Mouse (Mus musculus) testis, adult 2 months (tissue): Measurements from ENCODE around the gene Pard3. TPM values are rescaled to one million over a fixed set of nuclear protein-coding genes. Genes with fewer than 3 reads are reported as not detected.

ENCODE experiments used
- H3K27ac ChIP-seq: fragments of 200-500 bp; 2 replicates; pipeline ENCODE4 v1.5.1; 2012; ENCODE audit warnings: low read depth, low read length; ENCODE audit not compliant: control insufficient read depth, insufficient read depth
- H3K27me3 ChIP-seq: fragments of 200-500 bp; 2 replicates; pipeline ENCODE4 v1.6.1; 2012; ENCODE audit warnings: mild to moderate bottlenecking, low read length, moderate library complexity; ENCODE audit not compliant: control insufficient read depth, insufficient read depth
- H3K36me3 ChIP-seq: fragments of 200-500 bp; 2 replicates; pipeline ENCODE4 v1.6.1; 2012; ENCODE audit warnings: mild to moderate bottlenecking, low read length; ENCODE audit not compliant: control insufficient read depth, insufficient read depth
- H3K4me1 ChIP-seq: fragments of 200-500 bp; 2 replicates; pipeline ENCODE4 v1.6.1; 2012; ENCODE audit warnings: low read length; ENCODE audit not compliant: control insufficient read depth, insufficient read depth
- H3K4me3 ChIP-seq: fragments of 200-500 bp; 2 replicates; pipeline ENCODE4 v1.5.1; 2012; ENCODE audit warnings: low read depth, mild to moderate bottlenecking, low read length, moderate library complexity, mixed read lengths; ENCODE audit not compliant: control insufficient read depth
- CTCF ChIP-seq: fragments of 200-500 bp; IDR thresholded peaks from 2 replicates; pipeline ENCODE4 v1.5.1; 2012; ENCODE audit warnings: low read depth, mild to moderate bottlenecking, inconsistent platforms, low read length, moderate library complexity; ENCODE audit not compliant: control insufficient read depth, insufficient read depth, insufficient replicate concordance
- POLR2A ChIP-seq: fragments of 200-500 bp; IDR thresholded peaks from 2 replicates; pipeline ENCODE4 v1.6.1; 2012; ENCODE audit warnings: low read depth, mild to moderate bottlenecking, inconsistent platforms, low read length, moderate library complexity; ENCODE audit not compliant: control insufficient read depth
- polyA plus RNA-seq: library from polyadenylated mRNA; depleted of rRNA; stranded (reverse); fragments of >200 nt; gene quantifications from 2 replicates; pipeline ENCODE4 v1.2.3, GENCODE M21; 2012

The Pard3 gene
- polyA plus RNA-seq, 1 experiment = 4.1 TPM

DNA sequence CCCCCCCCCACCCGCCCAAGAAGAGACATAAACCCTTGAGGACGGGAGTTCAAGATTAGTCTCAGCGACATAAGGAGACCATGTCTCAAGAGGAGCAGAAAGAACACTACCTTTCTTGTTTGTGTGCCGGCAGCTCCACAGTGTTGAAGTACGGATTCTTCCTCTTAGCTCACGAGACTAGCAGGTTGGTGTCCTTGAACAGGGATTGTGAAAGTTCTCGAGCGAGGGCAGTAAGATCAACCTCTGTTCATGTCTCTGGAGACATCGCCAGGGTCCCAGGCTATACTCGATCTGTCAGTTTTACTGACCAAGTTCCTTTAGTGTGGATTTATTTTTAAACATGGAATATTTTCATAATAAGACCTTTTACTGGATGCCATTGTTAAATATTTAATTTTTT, 224.1 kb downstream of the Pard3 start:
- no peaks in the 10 kb centered on the region for H3K4me1 ChIP-seq
- TF ChIP-seq CTCF = no peak
- no peak for TF ChIP-seq POLR2A

DNA sequence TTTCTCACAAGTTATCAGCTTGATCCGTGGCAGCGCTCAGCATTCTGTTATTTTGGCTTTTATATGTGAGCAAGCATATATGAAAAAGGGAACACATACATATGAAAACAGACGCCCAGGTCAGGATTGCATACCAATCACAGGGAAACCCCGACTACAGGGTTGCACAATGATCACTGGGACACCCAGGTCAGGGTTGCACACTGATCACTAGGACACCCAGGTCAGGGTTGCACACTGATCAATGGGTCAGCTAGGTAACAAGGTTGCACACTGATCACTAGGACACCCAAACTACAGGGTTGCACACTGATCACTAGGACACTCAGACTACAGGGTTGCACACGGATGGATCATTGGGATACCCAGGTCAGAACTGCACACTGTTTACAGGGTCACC, 228.6 kb downstream of the Pard3 start:
- Histone ChIP-seq H3K27ac (no peak overlapping the region), H3K4me3 (no peak overlapping the region), H3K36me3 (no peaks in the 10 kb centered on the region), H3K4me1 (no peaks in the 10 kb centered on the region), H3K27me3 (no peaks in the 10 kb centered on the region)
- TF ChIP-seq CTCF (no peak), POLR2A (no peak)

More for the DNA sequence above, 224.1 kb downstream of the Pard3 start:
- H3K4me3 ChIP-seq = no peak overlapping the region
- no peaks in the 10 kb centered on the region for H3K36me3 ChIP-seq
- H3K27ac ChIP-seq = no peak overlapping the region
- no peaks in the 10 kb centered on the region for H3K27me3 ChIP-seq

DNA sequence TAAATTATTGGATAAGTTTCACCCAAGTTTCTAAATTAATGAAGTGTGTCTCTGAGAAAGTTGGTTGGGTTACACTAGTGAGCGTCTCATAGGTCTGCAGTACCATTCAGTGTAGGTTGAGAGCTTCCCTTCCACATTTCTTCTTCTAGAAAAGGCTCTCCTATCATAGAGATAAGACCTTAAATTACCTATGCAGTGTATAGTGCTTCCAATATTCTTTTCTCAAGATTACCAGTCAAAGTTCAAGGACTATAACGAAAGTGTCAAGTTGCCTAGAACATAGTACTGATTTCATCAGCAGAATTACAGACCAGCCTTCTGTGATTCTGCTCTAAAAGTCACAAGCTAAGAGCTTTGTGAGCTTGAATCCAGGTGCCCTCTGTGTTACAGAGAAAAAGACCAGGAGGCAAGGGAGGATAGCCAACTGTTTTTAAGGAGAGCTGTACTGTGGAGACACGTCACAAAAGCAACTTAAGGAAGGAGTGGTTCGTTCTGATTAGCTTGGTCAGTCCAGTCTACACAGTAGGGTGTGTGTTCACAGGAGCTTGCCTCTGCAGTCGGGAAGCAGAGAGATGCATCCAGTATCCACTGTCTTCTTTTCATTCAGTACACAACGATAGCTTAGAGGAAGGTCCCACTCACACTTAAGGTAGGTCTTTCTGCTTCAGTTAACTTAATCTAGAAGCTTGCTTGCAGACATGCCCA, 229.5 kb downstream of the Pard3 start:
- Histone ChIP-seq H3K4me1 (no peaks in the 10 kb centered on the region), H3K27ac (no peak overlapping the region), H3K4me3 (no peak overlapping the region), H3K27me3 (no peaks in the 10 kb centered on the region), H3K36me3 (no peaks in the 10 kb centered on the region)
- TF ChIP-seq CTCF = no peak
- no peak for TF ChIP-seq POLR2A

DNA sequence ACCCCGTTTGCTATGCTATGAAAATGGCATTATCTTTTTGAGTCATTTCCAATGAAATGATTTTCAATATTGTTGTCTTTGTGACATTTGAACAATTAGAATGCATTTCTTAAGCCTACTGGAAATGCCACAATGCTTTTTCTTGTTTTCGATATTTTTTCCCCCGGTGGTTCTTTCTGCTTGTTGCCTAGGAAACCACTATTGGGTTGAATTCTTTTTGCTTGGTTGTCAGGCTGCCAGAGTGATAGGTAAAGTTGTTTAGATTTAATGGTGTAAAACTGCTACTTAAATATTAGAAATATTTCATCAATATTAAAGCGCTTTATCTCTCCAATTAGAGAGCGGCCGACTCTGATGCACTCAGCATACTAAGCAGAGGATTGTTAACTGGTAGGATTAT, 230.4 kb downstream of the Pard3 start:
- H3K4me1 ChIP-seq = no peaks in the 10 kb centered on the region
- H3K36me3 ChIP-seq = no peaks in the 10 kb centered on the region
- H3K27me3 ChIP-seq = no peaks in the 10 kb centered on the region
- TF ChIP-seq CTCF (no peak), POLR2A (no peak)
- no peak overlapping the region for H3K4me3 ChIP-seq
- no peak overlapping the region for H3K27ac ChIP-seq

DNA sequence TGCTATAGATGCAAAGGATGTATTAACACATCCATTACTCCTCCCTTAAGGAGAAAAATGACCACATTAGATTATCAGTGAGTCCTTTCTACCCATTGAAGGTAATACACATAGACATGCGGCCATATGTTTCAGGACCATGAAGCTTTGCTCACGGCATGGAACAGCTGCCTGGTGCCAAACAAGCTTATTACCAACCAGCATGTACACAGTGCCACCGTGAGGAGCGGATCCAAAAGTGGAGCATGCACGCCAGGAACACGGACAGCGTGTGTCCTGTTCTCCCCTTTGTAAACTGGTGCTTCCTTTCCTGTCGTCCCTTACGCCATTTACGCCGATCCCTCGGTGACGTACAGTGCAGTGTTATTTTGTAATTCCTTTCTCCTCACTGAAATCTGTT, 232.2 kb downstream of the Pard3 start:
- no peak overlapping the region for H3K27ac ChIP-seq
- no peak overlapping the region for H3K4me3 ChIP-seq
- TF ChIP-seq CTCF = no peak
- H3K27me3 ChIP-seq = no peaks in the 10 kb centered on the region
- H3K4me1 ChIP-seq = no peaks in the 10 kb centered on the region
- H3K36me3 ChIP-seq = no peaks in the 10 kb centered on the region

DNA sequence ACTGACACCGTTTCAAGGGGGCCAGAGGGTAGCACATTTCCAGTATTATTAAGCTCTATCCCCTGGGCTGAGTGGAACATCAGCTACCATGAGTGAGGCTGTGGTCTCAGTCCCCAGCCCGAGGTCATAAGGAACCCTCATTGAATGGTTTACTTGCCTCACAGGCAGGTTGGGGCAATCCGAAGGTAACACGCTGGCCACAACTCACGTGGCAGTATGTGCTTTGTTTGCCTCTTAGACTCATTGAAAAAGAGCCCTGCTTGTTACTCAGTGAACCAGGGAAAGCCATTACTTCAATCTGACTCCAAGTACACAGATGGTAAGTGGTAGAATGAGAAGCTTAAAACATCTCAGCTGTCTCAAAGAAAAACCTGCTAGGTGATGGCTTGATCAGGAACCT, 236.8 kb downstream of the Pard3 start:
- Histone ChIP-seq H3K4me3 (no peak overlapping the region), H3K4me1 (no peaks in the 10 kb centered on the region), H3K36me3 (no peaks in the 10 kb centered on the region), H3K27ac (no peak overlapping the region), H3K27me3 (no peaks in the 10 kb centered on the region)
- TF ChIP-seq POLR2A (no peak), CTCF (no peak)

DNA sequence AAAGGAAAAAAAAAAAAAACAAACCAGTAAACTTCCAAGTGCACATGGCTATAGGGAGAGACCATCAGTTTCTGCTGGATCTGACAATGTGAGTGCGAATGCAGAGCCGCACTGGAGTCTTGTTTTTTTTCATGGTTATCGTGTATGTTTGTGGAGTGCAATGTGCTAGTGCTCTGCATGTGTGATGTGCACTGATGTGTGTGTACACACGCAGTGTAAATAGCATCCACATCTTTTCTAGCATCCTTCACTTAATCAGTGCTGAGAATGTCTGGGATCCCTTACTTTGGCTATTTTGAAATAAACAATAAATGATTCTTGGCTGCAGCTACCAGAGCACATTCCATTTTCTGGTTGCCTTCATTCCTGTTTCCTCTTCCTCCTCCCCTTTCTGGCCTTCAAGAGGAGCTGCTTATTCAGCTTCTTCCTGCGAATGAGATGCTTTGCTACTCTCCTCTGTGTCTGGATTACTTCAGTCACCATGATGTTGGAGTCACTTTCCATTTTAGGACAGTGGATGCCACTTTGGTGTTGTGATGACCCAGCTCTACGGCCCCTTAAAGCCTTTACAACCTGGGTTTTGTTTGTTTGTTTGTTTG, 239.3 kb downstream of the Pard3 start:
- H3K4me1 ChIP-seq = no peaks in the 10 kb centered on the region
- no peaks in the 10 kb centered on the region for H3K36me3 ChIP-seq
- H3K4me3 ChIP-seq = no peak overlapping the region
- no peak overlapping the region for H3K27ac ChIP-seq
- H3K27me3 ChIP-seq = no peaks in the 10 kb centered on the region
- no peak for TF ChIP-seq CTCF
- no peak for TF ChIP-seq POLR2A
